Mouse (Mus musculus): ENCODE measurements around the gene Ddx60. TPM values are rescaled to one million over a fixed set of nuclear protein-coding genes. Genes with fewer than 3 reads are reported as not detected.

The Ddx60 gene
- polyA plus RNA-seq, 1 experiment = 28.5 TPM

DNA sequence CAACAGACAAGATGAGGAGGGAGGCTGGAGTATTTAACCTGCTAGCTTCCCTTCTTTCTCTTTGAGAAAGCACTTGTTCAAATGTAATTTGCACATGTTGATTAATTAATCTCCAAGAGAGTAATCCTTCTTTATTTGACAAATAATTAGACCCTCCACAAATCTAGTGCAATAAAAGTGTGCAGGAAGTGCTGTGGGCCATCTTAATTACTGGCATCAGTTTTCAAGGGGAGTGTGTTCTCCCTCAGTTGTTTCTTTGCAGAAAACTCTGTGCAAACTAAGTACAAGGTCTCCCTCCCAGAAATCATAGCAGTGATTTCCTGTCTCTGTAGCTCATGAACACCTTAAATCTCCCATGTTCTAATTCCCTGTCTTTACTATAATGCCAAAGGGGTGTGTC is 140.4 kb downstream of the Ddx60 start:
- no peak overlapping the region for H3K27ac ChIP-seq (ENCODE audit: insufficient read depth, low read depth, low read length)
- no peak overlapping the region for H3K4me3 ChIP-seq (ENCODE audit: insufficient read depth, low read length)
- no peaks in the 10 kb centered on the region for H3K4me1 ChIP-seq (ENCODE audit: control insufficient read depth, insufficient read depth, low read length)
- no peak for TF ChIP-seq POLR2A (IDR thresholded peaks at IDR 0.05; ENCODE audit: borderline replicate concordance, low read depth, low read length)
- TF ChIP-seq CTCF (IDR thresholded peaks at IDR 0.05; ENCODE audit: low read depth, low read length) = no peak

DNA sequence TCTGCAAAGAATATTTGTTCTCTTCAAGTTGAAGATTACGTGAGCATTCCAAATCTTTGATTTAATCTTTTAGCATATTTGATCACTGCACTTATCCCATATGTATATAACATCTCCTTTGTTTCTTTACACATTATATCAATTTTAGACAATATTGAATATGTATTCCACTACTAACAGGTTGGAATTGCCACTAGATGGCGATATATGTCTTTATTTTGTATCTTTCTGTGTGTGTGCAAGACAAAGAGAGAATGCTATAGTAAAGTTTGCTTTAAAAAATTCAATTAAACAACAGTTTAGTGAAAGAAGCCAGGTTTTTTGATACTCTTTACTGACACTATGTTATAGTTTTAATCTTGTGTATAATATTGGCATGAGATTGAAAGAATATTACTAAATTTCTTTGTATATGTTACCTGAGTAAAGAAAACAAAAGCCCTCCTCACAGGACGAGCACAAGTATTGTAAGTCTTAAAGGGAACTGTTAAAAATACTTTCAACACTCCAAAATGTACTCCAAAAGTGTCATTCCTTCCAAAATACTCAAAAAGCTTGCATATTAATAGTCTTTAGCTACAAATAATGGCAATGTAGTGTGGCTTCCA is 152.4 kb downstream of the Ddx60 start:
- Histone ChIP-seq H3K4me1 (ENCODE audit: control insufficient read depth, insufficient read depth, low read length) (no peaks in the 10 kb centered on the region), H3K27ac (ENCODE audit: insufficient read depth, low read depth, low read length) (no peak overlapping the region), H3K4me3 (ENCODE audit: insufficient read depth, low read length) (no peak overlapping the region)
- TF ChIP-seq CTCF (IDR thresholded peaks at IDR 0.05; ENCODE audit: low read depth, low read length) (no peak), POLR2A (IDR thresholded peaks at IDR 0.05; ENCODE audit: borderline replicate concordance, low read depth, low read length) (no peak)

DNA sequence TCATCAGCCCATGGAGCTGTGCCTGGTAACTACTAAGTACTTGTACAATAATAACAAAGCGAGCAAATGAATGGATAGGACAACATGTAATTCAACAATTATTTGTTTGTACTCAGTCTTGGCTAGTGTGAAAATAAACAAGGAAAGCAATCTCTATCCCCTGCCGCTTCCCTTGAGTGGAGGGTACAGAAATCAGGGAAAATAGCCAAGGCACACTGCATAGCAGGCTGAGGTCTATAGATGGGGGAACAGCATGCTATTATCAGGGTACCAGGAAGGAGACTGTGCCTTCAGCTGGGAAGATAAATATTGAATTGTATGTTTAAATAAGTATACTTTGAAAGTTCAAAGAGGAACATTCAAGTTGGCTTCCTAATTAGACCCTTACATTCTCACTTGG is 153.9 kb downstream of the Ddx60 start:
- Histone ChIP-seq H3K4me1 (ENCODE audit: control insufficient read depth, insufficient read depth, low read length) (no peaks in the 10 kb centered on the region), H3K27ac (ENCODE audit: insufficient read depth, low read depth, low read length) (no peak overlapping the region), H3K4me3 (ENCODE audit: insufficient read depth, low read length) (no peak overlapping the region)
- TF ChIP-seq CTCF (IDR thresholded peaks at IDR 0.05; ENCODE audit: low read depth, low read length) = no peak
- no peak for TF ChIP-seq POLR2A (IDR thresholded peaks at IDR 0.05; ENCODE audit: borderline replicate concordance, low read depth, low read length)

Other genes starting within 250 kb of the Ddx60 start
- 6.4 and 6.9 TPM in 2 replicates for gene Palld, start 25.4 kb upstream of the Ddx60 start, polyA plus RNA-seq (2012; ENCODE audit: insufficient read depth, insufficient read length, missing spikeins)
- not detected in 2 replicates for gene Anxa10, start 195.1 kb downstream of the Ddx60 start, polyA plus RNA-seq (2012; ENCODE audit: insufficient read depth, insufficient read length, missing spikeins)